ENCODE assay signal across 8 mouse cellular contexts in the genomic region with DNA sequence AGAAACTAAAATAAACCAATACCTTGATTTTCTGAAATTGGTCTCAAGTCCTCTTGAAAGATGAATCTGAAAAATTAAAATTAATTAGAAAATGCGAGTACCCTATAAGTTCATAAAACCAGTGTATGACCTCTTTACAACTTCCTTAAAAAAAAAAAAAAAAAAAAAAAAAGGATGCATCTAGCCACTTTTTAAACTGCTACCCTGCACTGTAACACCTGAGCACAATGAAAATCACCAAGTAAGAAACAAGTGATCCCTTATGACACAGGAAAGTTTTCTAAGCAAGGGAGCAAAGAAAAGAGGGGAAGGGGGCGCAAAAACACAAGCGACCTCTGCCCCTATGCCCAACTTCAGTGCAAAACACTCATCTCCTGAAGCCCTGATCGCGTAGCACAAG. TPM values are rescaled to one million over a fixed set of nuclear protein-coding genes. Genes with fewer than 3 reads are reported as not detected.
A peak's percentile ranks its signal among the peaks of the same experiment; 100 is the strongest.
DNase-seq lines count a peak whose midpoint lies in the region; ATAC-seq and TF ChIP-seq lines count a peak whose summit lies in the region.

No protein-coding gene starts in this region.

- peak overlapping the region; percentile 69 for H3K4me3 ChIP-seq in liver, adult 2 months (ENCODE audit: insufficient read depth, low read depth, low read length)
- H3K4me3 ChIP-seq in embryonic facial prominence, embryonic 14.5 days (ENCODE audit: low read depth, low read length) = peak overlapping the region; percentile 89
- H3K4me3 ChIP-seq in limb, embryonic 11.5 days (ENCODE audit: low read depth, low read length) = peak overlapping the region; percentile 78
- H3K4me3 ChIP-seq in neural tube, embryonic 15.5 days (replicated peaks) = peak overlapping the region; percentile 84

- 1% methylated on average over 5 of the region's 5 CpGs for WGBS in liver, adult 2 months
- WGBS in embryonic facial prominence, embryonic 14.5 days = 1% methylated on average over 5 of the region's 5 CpGs
- under 1% methylated on average over 5 of the region's 5 CpGs for WGBS in limb, embryonic 11.5 days
- whole genome bisulfite sequencing in neural tube, embryonic 15.5 days = under 1% methylated on average over 5 of the region's 5 CpGs

- no peak for TF ChIP-seq CTCF in liver, adult 2 months (IDR thresholded peaks at IDR 0.05; ENCODE audit: low read depth, low read length)

- TF ChIP-seq POLR2A in liver, adult 2 months (IDR thresholded peaks at IDR 0.05; ENCODE audit: extremely low read depth, insufficient read depth, low read length) = no peak

- no peaks in the 10 kb centered on the region for H3K79me2 ChIP-seq in liver, adult 2 months (ENCODE audit: control insufficient read depth, insufficient read depth, low read length)

- H3K4me2 ChIP-seq in embryonic facial prominence, embryonic 14.5 days (ENCODE audit: low read depth, low read length) = peak overlapping the region; percentile 64
- H3K4me2 ChIP-seq in limb, embryonic 11.5 days (ENCODE audit: low read depth, severe bottlenecking) = peak overlapping the region; percentile 49
- H3K4me2 ChIP-seq in neural tube, embryonic 15.5 days = peak overlapping the region; percentile 80

- no peak; the same call in 1 of the 2 replicates for ATAC-seq in embryonic facial prominence, embryonic 14.5 days (ENCODE audit: low read depth)
- no peak for ATAC-seq in limb, embryonic 11.5 days (ENCODE audit: insufficient number of reproducible peaks, low FRiP score, low TSS enrichment, low read depth)
- ATAC-seq in neural tube, embryonic 15.5 days (ENCODE audit: low FRiP score) = no peak; the same call in 1 of the 2 replicates

- no peak for DNase-seq in liver, adult 2 months (ENCODE audit: extremely low read depth, low read depth, low spot score)
- no peak for DNase-seq in liver
- no peak for DNase-seq in embryonic facial prominence, embryonic 14.5 days (ENCODE audit: low spot score)
- no peak for DNase-seq in limb, embryonic 11.5 days (ENCODE audit: low spot score)
- no peak for DNase-seq in cerebellum, adult 9-10 months
- no peak for DNase-seq in layer of hippocampus, adult 9-10 months (ENCODE audit: low spot score)
- DNase-seq in kidney, postnatal 36 days = no peak

- no peaks in the 10 kb centered on the region for H3K27me3 ChIP-seq in liver, adult 2 months (ENCODE audit: control insufficient read depth, insufficient read depth, low read length)
- no peaks in the 10 kb centered on the region for H3K27me3 ChIP-seq in embryonic facial prominence, embryonic 14.5 days (replicated peaks; ENCODE audit: control insufficient read depth, insufficient read depth, low read length)
- H3K27me3 ChIP-seq in limb, embryonic 11.5 days (ENCODE audit: control insufficient read depth, insufficient read depth, low read length) = no peaks in the 10 kb centered on the region
- H3K27me3 ChIP-seq in neural tube, embryonic 15.5 days (replicated peaks) = no peaks in the 10 kb centered on the region

- no peaks in the 10 kb centered on the region; the same call in 1 of the 2 replicates for H3K4me1 ChIP-seq in liver, adult 2 months (ENCODE audit: control insufficient read depth, insufficient read depth, low read length)
- H3K4me1 ChIP-seq in embryonic facial prominence, embryonic 14.5 days (ENCODE audit: control insufficient read depth, insufficient read depth, low read length) = peaks cover 10% of the 10 kb centered on the region
- no peaks in the 10 kb centered on the region for H3K4me1 ChIP-seq in limb, embryonic 11.5 days (ENCODE audit: control insufficient read depth, insufficient read depth, low read length)
- H3K4me1 ChIP-seq in neural tube, embryonic 15.5 days = peaks cover 20% of the 10 kb centered on the region

- peaks cover 7% of the 10 kb centered on the region for H3K36me3 ChIP-seq in liver, adult 2 months (ENCODE audit: control insufficient read depth, insufficient read depth, low read length)
- peaks cover 13% of the 10 kb centered on the region for H3K36me3 ChIP-seq in embryonic facial prominence, embryonic 14.5 days (ENCODE audit: control insufficient read depth, insufficient read depth, low read length)
- peaks cover 2% of the 10 kb centered on the region; the same call in 1 of the 2 replicates for H3K36me3 ChIP-seq in limb, embryonic 11.5 days (ENCODE audit: control insufficient read depth, insufficient read depth, low read length)
- H3K36me3 ChIP-seq in neural tube, embryonic 15.5 days = peaks cover 3% of the 10 kb centered on the region; the same call in 1 of the 2 replicates

- no peaks in the 10 kb centered on the region for H3K9me3 ChIP-seq in embryonic facial prominence, embryonic 14.5 days (ENCODE audit: control insufficient read depth, low read length)
- no peaks in the 10 kb centered on the region for H3K9me3 ChIP-seq in limb, embryonic 11.5 days (ENCODE audit: control insufficient read depth, low read length)
- no peaks in the 10 kb centered on the region for H3K9me3 ChIP-seq in neural tube, embryonic 15.5 days (replicated peaks)

- H3K9ac ChIP-seq in liver, adult 2 months (ENCODE audit: low read depth, low read length) = peak overlapping the region; percentile 71
- peak overlapping the region; percentile 87 for H3K9ac ChIP-seq in embryonic facial prominence, embryonic 14.5 days (ENCODE audit: low read depth, low read length)
- peak overlapping the region; percentile 88 for H3K9ac ChIP-seq in limb, embryonic 11.5 days (ENCODE audit: low read length)
- peak overlapping the region; percentile 74 for H3K9ac ChIP-seq in neural tube, embryonic 15.5 days (replicated peaks)

- peak overlapping the region; percentile 79 for H3K27ac ChIP-seq in liver, adult 2 months (replicated peaks; ENCODE audit: insufficient read depth, low read depth, low read length)
- peak overlapping the region; percentile 89 for H3K27ac ChIP-seq in embryonic facial prominence, embryonic 14.5 days (replicated peaks; ENCODE audit: low read depth, low read length)
- peak overlapping the region; percentile 78 for H3K27ac ChIP-seq in limb, embryonic 11.5 days (replicated peaks; ENCODE audit: low read depth, low read length)
- H3K27ac ChIP-seq in neural tube, embryonic 15.5 days (replicated peaks) = peak overlapping the region; percentile 83

RNA-seq across cellular contexts. Expression of a gene that starts 0.6 kb away (rescaled TPM):
- 13.6 and 13.8 TPM in 2 replicates for total RNA-seq in liver, adult 2 months (2014; rRNA removed)
- polyA plus RNA-seq in liver, adult 2 months (2012; rRNA removed) = 1.3 and 1.7 TPM in 2 replicates
- 25.9 and 30.9 TPM in 2 replicates for polyA plus RNA-seq in embryonic facial prominence, embryonic 14.5 days (2014; fragmentation: Nextera tagmentation; extraction: Ambion mirVana)
- polyA plus RNA-seq in limb, embryonic 11.5 days (2014; fragmentation: Nextera tagmentation; extraction: Ambion mirVana) = 34.0 and 39.2 TPM in 2 replicates
- 20.4 and 22.4 TPM in 2 replicates for polyA plus RNA-seq in neural tube, embryonic 15.5 days (2015; fragmentation: Nextera tagmentation; extraction: Ambion mirVana)
